Mouse (Mus musculus): Measurements from ENCODE around the gene Notch2. TPM values are rescaled to one million over a fixed set of nuclear protein-coding genes. Genes with fewer than 3 reads are reported as not detected.

Notch2 gene
- polyA plus RNA-seq, 1 experiment from 2014 or later, result 43.5 TPM

DNA sequence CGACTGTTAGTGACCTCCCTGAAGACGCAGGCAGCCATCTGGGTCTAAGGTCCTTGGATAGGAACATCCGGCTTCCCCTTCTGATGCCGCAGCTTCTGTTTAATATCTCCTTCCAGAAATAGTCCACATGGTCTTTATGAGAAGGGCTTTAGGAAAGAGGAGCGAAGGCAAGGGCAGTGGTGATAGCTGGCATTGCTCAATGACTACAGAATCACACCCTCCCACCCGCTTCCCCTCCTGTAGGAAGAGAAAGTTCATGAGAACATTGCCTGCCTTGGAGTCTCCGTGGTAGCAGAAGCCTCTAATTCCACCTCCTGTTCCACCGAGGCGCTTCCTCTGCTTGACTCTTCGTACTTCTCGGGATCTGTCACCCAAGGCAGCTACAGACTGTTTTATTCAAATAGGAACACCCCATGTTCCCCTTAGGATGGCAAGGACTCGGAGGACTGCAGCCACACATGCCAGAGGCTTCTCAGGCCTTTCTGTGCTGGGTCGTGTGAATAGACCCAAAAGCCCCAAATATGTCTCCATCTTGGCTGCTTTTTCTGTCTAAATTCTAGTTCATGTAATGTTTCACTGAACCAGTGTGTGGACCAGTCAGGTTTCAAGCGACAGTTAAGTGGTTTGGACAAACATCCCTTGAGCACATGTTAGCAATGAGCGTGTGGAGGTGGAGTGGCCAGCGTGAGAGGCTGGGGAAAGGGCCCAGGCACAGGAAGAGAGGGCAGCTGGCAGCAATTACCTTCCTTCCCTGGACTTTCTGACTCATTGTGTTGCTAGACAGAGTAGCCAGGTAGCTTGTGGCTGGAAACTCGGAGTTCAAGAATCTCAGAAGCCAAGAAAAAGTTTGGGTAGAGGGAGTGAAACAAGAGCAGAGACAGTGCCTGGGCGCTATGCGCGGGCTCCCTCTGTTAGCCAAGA is 42.7 kb downstream of the Notch2 start:
- 53% methylated on average over 20 of the region's 20 CpGs for WGBS
- Histone ChIP-seq H3K27ac (peak overlapping the region; percentile 81), H3K36me3 (no peaks in the 10 kb centered on the region), H3K27me3 (no peaks in the 10 kb centered on the region), H3K4me2 (replicated peaks) (no peak overlapping the region), H3K9me3 (no peaks in the 10 kb centered on the region), H3K4me3 (no peak overlapping the region), H3K4me1 (peaks cover 93% of the 10 kb centered on the region), H3K9ac (no peak overlapping the region)
- no peak for ATAC-seq (ENCODE audit: low FRiP score, low read depth)

GRCm38 (mm10) chr3:98056956-98057365 is 43.6 kb downstream of the Notch2 start:
- H3K27ac ChIP-seq, result peak overlapping the region; percentile 81
- no peak overlapping the region for H3K4me2 ChIP-seq (replicated peaks)
- ATAC-seq (ENCODE audit: low FRiP score, low read depth), result no peak
- WGBS, result 62% methylated on average over 6 of the region's 6 CpGs
- H3K9ac ChIP-seq, result no peak overlapping the region
- no peaks in the 10 kb centered on the region for H3K36me3 ChIP-seq
- H3K4me1 ChIP-seq, result peaks cover 93% of the 10 kb centered on the region
- H3K4me3 ChIP-seq, result no peak overlapping the region
- H3K9me3 ChIP-seq, result no peaks in the 10 kb centered on the region
- H3K27me3 ChIP-seq, result no peaks in the 10 kb centered on the region

- Histone ChIP-seq H3K4me1 (peaks cover 95% of the 10 kb centered on the region), H3K4me2 (replicated peaks) (no peak overlapping the region), H3K9me3 (no peaks in the 10 kb centered on the region), H3K36me3 (no peaks in the 10 kb centered on the region), H3K9ac (no peak overlapping the region), H3K4me3 (no peak overlapping the region), H3K27ac (peak overlapping the region; percentile 6; the same call in 1 of the 2 replicates), H3K27me3 (no peaks in the 10 kb centered on the region)
- ATAC-seq (ENCODE audit: low FRiP score, low read depth), result no peak
- WGBS, result 80% methylated on average over 4 of the region's 4 CpGs
Measured at GRCm38 (mm10) chr3:98059076-98059475, 45.7 kb downstream of the Notch2 start.

- Histone ChIP-seq H3K4me2 (replicated peaks) (peak overlapping the region; percentile 46), H3K9ac (0 out of 2 replicates have a peak overlapping the region, but pooled peaks have one; percentile 48), H3K4me1 (peaks cover 96% of the 10 kb centered on the region), H3K36me3 (0 out of 2 replicates have a peak, but pooled peaks cover under 1% of the 10 kb centered on the region), H3K4me3 (no peak overlapping the region), H3K27me3 (no peaks in the 10 kb centered on the region), H3K27ac (peak overlapping the region; percentile 98), H3K9me3 (no peaks in the 10 kb centered on the region)
- peak; percentile 75; the same call in 1 of the 2 replicates for ATAC-seq (ENCODE audit: low FRiP score, low read depth)
- WGBS, result 9% methylated on average over 7 of the region's 7 CpGs
Measured at GRCm38 (mm10) chr3:98060981-98061660, 47.8 kb downstream of the Notch2 start.

- H3K4me3 ChIP-seq, result no peak overlapping the region
- H3K36me3 ChIP-seq, result peaks cover 5% of the 10 kb centered on the region; the same call in 1 of the 2 replicates
- H3K27ac ChIP-seq, result peak overlapping the region; percentile 98
- peak overlapping the region; percentile 48; the same call in 1 of the 2 replicates for H3K9ac ChIP-seq
- H3K27me3 ChIP-seq, result no peaks in the 10 kb centered on the region
- peak overlapping the region; percentile 46 for H3K4me2 ChIP-seq (replicated peaks)
- H3K4me1 ChIP-seq, result peaks cover 96% of the 10 kb centered on the region
- 35% methylated on average over 13 of the region's 13 CpGs for WGBS
- no peaks in the 10 kb centered on the region for H3K9me3 ChIP-seq
- no peak for ATAC-seq (ENCODE audit: low FRiP score, low read depth)
Measured at GRCm38 (mm10) chr3:98061661-98062330, 48.5 kb downstream of the Notch2 start.

- Histone ChIP-seq H3K36me3 (peaks cover 5% of the 10 kb centered on the region; the same call in 1 of the 2 replicates), H3K9ac (peak overlapping the region; percentile 48; the same call in 1 of the 2 replicates), H3K4me1 (peaks cover 96% of the 10 kb centered on the region), H3K9me3 (no peaks in the 10 kb centered on the region), H3K27ac (peak overlapping the region; percentile 98), H3K4me3 (0 out of 2 replicates have a peak overlapping the region, but pooled peaks have one; percentile 5), H3K27me3 (no peaks in the 10 kb centered on the region), H3K4me2 (replicated peaks) (peak overlapping the region; percentile 52)
- ATAC-seq (ENCODE audit: low FRiP score, low read depth), result no peak
- 0% methylated on average over 1 of the region's 1 CpGs for WGBS
Measured at GRCm38 (mm10) chr3:98062591-98063185, 49.4 kb downstream of the Notch2 start.

- peak; percentile 77 for ATAC-seq (ENCODE audit: low FRiP score, low read depth)
- H3K9ac ChIP-seq, result peak overlapping the region; percentile 48; the same call in 1 of the 2 replicates
- H3K9me3 ChIP-seq, result no peaks in the 10 kb centered on the region
- H3K36me3 ChIP-seq, result peaks cover 5% of the 10 kb centered on the region; the same call in 1 of the 2 replicates
- H3K4me1 ChIP-seq, result peaks cover 98% of the 10 kb centered on the region
- WGBS, result 5% methylated on average over 8 of the region's 8 CpGs
- H3K4me3 ChIP-seq, result 0 out of 2 replicates have a peak overlapping the region, but pooled peaks have one; percentile 5
- peak overlapping the region; percentile 98 for H3K27ac ChIP-seq
- peak overlapping the region; percentile 52 for H3K4me2 ChIP-seq (replicated peaks)
- H3K27me3 ChIP-seq, result no peaks in the 10 kb centered on the region
Measured at GRCm38 (mm10) chr3:98063186-98063771, 50.0 kb downstream of the Notch2 start.

- H3K4me1 ChIP-seq, result peaks cover 97% of the 10 kb centered on the region
- ATAC-seq (ENCODE audit: low FRiP score, low read depth), result no peak
- peak overlapping the region; percentile 46 for H3K9ac ChIP-seq
- 0 out of 2 replicates have a peak overlapping the region, but pooled peaks have one; percentile 3 for H3K4me3 ChIP-seq
- no peaks in the 10 kb centered on the region for H3K9me3 ChIP-seq
- WGBS, result 9% methylated on average over 9 of the region's 9 CpGs
- peak overlapping the region; percentile 98 for H3K27ac ChIP-seq
- peaks cover 5% of the 10 kb centered on the region; the same call in 1 of the 2 replicates for H3K36me3 ChIP-seq
- H3K4me2 ChIP-seq (replicated peaks), result peak overlapping the region; percentile 52
- no peaks in the 10 kb centered on the region for H3K27me3 ChIP-seq
Measured at GRCm38 (mm10) chr3:98063833-98064232, 50.5 kb downstream of the Notch2 start.

DNA sequence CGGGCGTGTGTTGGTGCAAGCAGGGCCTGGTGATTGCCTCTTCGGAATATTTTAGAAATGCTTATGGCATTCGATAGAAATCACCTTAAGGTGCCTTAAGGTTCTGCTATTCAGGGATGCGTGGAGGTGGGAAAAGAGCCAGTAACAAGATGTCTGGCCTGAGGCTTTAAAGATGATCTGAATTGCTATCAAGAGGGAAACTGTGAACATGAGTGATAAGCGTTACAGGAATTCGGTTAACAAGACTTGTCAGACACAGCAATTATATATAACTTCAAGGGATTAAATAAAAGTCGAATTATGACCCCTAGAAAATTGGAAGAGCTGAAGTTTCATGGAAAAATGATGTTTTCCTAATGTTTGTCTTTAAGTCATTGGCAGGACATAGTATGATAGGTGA is 51.7 kb downstream of the Notch2 start:
- 72% methylated on average over 8 of the region's 8 CpGs for WGBS
- H3K4me1 ChIP-seq, result peaks cover 97% of the 10 kb centered on the region
- ATAC-seq (ENCODE audit: low FRiP score, low read depth), result no peak

GRCm38 (mm10) chr3:98066434-98066833 is 53.1 kb downstream of the Notch2 start:
- H3K9me3 ChIP-seq, result no peaks in the 10 kb centered on the region
- H3K36me3 ChIP-seq, result peaks cover 13% of the 10 kb centered on the region
- peaks cover 89% of the 10 kb centered on the region for H3K4me1 ChIP-seq
- no peak overlapping the region for H3K4me3 ChIP-seq
- no peak overlapping the region for H3K9ac ChIP-seq
- WGBS, result 68% methylated on average over 3 of the region's 3 CpGs
- no peak overlapping the region for H3K4me2 ChIP-seq (replicated peaks)
- H3K27me3 ChIP-seq, result no peaks in the 10 kb centered on the region
- peak overlapping the region; percentile 91 for H3K27ac ChIP-seq
- no peak for ATAC-seq (ENCODE audit: low FRiP score, low read depth)

More for the DNA sequence above, 51.7 kb downstream of the Notch2 start:
- Histone ChIP-seq H3K36me3 (peaks cover 5% of the 10 kb centered on the region; the same call in 1 of the 2 replicates), H3K4me2 (replicated peaks) (no peak overlapping the region), H3K4me3 (no peak overlapping the region), H3K9me3 (no peaks in the 10 kb centered on the region), H3K27ac (peak overlapping the region; percentile 98), H3K9ac (peak overlapping the region; percentile 31; the same call in 1 of the 2 replicates), H3K27me3 (no peaks in the 10 kb centered on the region)

DNA sequence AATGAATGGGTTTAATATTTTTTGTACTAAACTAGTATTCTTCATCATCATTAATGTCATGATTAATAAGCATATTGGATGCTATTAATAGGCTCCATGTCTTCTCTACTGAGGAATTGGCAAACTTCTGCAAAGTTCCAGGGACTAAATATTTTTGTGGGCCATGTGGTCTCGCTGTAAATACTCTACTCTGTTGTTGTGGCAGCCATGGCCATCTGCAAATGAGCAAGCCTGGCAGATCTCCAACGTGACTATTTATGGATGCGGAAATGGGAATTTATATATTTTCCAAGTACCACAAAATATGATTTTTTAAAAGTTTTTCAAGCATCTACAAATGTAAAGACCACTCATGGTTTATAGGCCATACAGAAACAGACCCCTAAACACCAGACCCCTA is 54.1 kb downstream of the Notch2 start:
- 37% methylated on average over 3 of the region's 3 CpGs for WGBS
- H3K4me2 ChIP-seq (replicated peaks), result 0 out of 2 replicates have a peak overlapping the region, but pooled peaks have one; percentile 16
- peaks cover 86% of the 10 kb centered on the region for H3K4me1 ChIP-seq
- H3K36me3 ChIP-seq, result peaks cover 22% of the 10 kb centered on the region
- H3K27me3 ChIP-seq, result no peaks in the 10 kb centered on the region
- 0 out of 2 replicates have a peak, but pooled peaks have one; percentile 1 for ATAC-seq (ENCODE audit: low FRiP score, low read depth)
- peak overlapping the region; percentile 91 for H3K27ac ChIP-seq
- H3K9ac ChIP-seq, result no peak overlapping the region
- no peak overlapping the region for H3K4me3 ChIP-seq
- H3K9me3 ChIP-seq, result no peaks in the 10 kb centered on the region

Measured in limb, embryonic 13.5 days (tissue).